Mouse (Mus musculus): ENCODE data around the gene Rab24. TPM values are rescaled to one million over a fixed set of nuclear protein-coding genes. Genes with fewer than 3 reads are reported as not detected.

Rab24 gene
- 54.3 TPM for polyA plus RNA-seq (2012; fragmentation: generic; extraction: Trizol)
- long read RNA-seq, experiment 1, transcript Rab24-201 (8 exons, 1,168 nt): major isoform, 82 of 121 reads
- long read RNA-seq, experiment 1, partial matches to known transcripts: 12 of 121 reads
- long read RNA-seq, experiment 1, other reads (novel, unspliced or antisense): 27 of 121 reads
- long read RNA-seq, experiment 2, transcript Rab24-201 (8 exons, 1,168 nt): major isoform, 41 of 67 reads
- long read RNA-seq, experiment 2, partial matches to known transcripts: 3 of 67 reads
- long read RNA-seq, experiment 2, other reads (novel, unspliced or antisense): 23 of 67 reads

- peaks cover 34% of the 10 kb centered on the region for H3K79me3 ChIP-seq (ENCODE audit: low read depth)
Measured at GRCm38 (mm10) chr13:55321434-55322129, at the start of gene Rab24. TSS of gene Rab24 (minus strand) at chr13:55321946.

DNA sequence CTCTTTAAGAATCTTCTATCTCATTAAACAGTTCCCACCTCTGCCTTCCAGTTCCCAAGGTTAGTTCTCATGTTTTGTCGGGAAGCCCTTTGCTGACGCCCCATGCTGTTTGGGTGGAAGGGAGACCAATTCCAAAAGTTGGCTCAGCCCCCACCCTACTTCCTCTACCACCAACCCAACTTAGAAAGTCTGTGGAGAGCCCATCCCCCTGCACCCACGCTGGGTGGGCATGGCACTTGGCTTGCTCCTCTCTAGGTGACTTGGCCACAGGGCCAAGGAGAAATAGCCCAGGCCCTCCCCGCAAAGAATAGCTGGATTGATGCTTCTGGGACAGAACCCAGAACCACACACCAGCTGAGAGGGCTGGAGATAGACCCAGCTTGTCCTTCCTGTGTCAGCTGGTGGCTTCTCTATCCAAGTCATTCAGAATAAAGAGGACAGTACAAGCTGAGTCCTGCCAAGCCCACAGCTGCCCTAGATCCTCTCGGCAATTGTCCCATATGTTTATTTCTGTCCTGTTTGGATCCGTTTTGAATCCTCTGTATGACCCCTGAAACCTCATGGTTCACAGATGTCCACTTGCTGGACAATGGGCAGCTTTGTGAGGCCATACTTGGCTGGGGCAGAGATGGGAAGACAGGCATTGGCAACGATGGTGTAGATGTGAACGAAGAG lies 49.4 kb upstream of the Rab24 start:
- H3K79me3 ChIP-seq (ENCODE audit: low read depth): no peaks in the 10 kb centered on the region
- H3K36me3 ChIP-seq (ENCODE audit: control insufficient read depth, insufficient read depth): no peaks in the 10 kb centered on the region
- H3ac ChIP-seq (ENCODE audit: control insufficient read depth, insufficient read length, low read depth): no peak overlapping the region

More at GRCm38 (mm10) chr13:55321434-55322129, at the start of gene Rab24:
- no peak for TF ChIP-seq MYOG (IDR thresholded peaks at IDR 0.05; ENCODE audit: control insufficient read depth, extremely low read depth, insufficient read length)
- no peak for TF ChIP-seq MAX (IDR thresholded peaks at IDR 0.05)
- peak; percentile 97 for TF ChIP-seq USF1 (IDR thresholded peaks at IDR 0.05; ENCODE audit: low read depth)
- Histone ChIP-seq H3K4me3 (ENCODE audit: insufficient read depth, poor library complexity, severe bottlenecking) (peak within 1 kb of the TSS; percentile 92), H3K27me3 (ENCODE audit: control insufficient read depth, insufficient read depth, insufficient read length) (no peaks in the 10 kb centered on the region), H3ac (ENCODE audit: control insufficient read depth, insufficient read length, low read depth) (peak within 1 kb of the TSS; percentile 92), H3K36me3 (ENCODE audit: control insufficient read depth, insufficient read depth) (peaks cover 49% of the 10 kb centered on the region), H3K79me2 (ENCODE audit: control insufficient read depth, insufficient read depth) (peaks cover 52% of the 10 kb centered on the region)

GRCm38 (mm10) chr13:55370234-55370633 lies 48.5 kb upstream of the Rab24 start:
- Histone ChIP-seq H3K79me2 (ENCODE audit: control insufficient read depth, insufficient read depth) (no peaks in the 10 kb centered on the region), H3K79me3 (ENCODE audit: low read depth) (no peaks in the 10 kb centered on the region), H3K36me3 (ENCODE audit: control insufficient read depth, insufficient read depth) (no peaks in the 10 kb centered on the region), H3K27me3 (ENCODE audit: control insufficient read depth, insufficient read depth, insufficient read length) (peaks cover 48% of the 10 kb centered on the region), H3ac (ENCODE audit: control insufficient read depth, insufficient read length, low read depth) (no peak overlapping the region), H3K4me3 (ENCODE audit: insufficient read depth, poor library complexity, severe bottlenecking) (no peak overlapping the region)
- TF ChIP-seq CTCF (IDR thresholded peaks at IDR 0.05; ENCODE audit: control insufficient read depth, insufficient read depth, insufficient read length) (no peak), FOSL1 (IDR thresholded peaks at IDR 0.05; ENCODE audit: insufficient read depth, low read length, poor library complexity, severe bottlenecking) (no peak), MYOG (IDR thresholded peaks at IDR 0.05; ENCODE audit: control insufficient read depth, extremely low read depth, insufficient read length) (no peak)

More for the DNA sequence above, 49.4 kb upstream of the Rab24 start:
- H3K4me3 ChIP-seq (ENCODE audit: insufficient read depth, poor library complexity, severe bottlenecking): no peak overlapping the region
- H3K27me3 ChIP-seq (ENCODE audit: control insufficient read depth, insufficient read depth, insufficient read length): peaks cover 50% of the 10 kb centered on the region
- no peaks in the 10 kb centered on the region for H3K79me2 ChIP-seq (ENCODE audit: control insufficient read depth, insufficient read depth)
- TF ChIP-seq MAX (IDR thresholded peaks at IDR 0.05) (no peak), FOSL1 (IDR thresholded peaks at IDR 0.05; ENCODE audit: insufficient read depth, low read length, poor library complexity, severe bottlenecking) (no peak), CEBPB (IDR thresholded peaks at IDR 0.05; ENCODE audit: low read depth) (no peak), MYOD1 (IDR thresholded peaks at IDR 0.05; ENCODE audit: control insufficient read depth, insufficient read length, low read depth) (no peak)

GRCm38 (mm10) chr13:55369531-55370114 lies 47.9 kb upstream of the Rab24 start, which contains the start of gene Rgs14:
TSS of gene Rgs14 (plus strand) at chr13:55369732.
- no peak within 1 kb of the TSS for H3K4me3 ChIP-seq (ENCODE audit: insufficient read depth, poor library complexity, severe bottlenecking)
- H3ac ChIP-seq (ENCODE audit: control insufficient read depth, insufficient read length, low read depth): no peak within 1 kb of the TSS
- H3K79me2 ChIP-seq (ENCODE audit: control insufficient read depth, insufficient read depth): no peaks in the 10 kb centered on the region
- peaks cover 46% of the 10 kb centered on the region for H3K27me3 ChIP-seq (ENCODE audit: control insufficient read depth, insufficient read depth, insufficient read length)
- no peaks in the 10 kb centered on the region for H3K36me3 ChIP-seq (ENCODE audit: control insufficient read depth, insufficient read depth)
- H3K79me3 ChIP-seq (ENCODE audit: low read depth): no peaks in the 10 kb centered on the region
- TF ChIP-seq CEBPB (IDR thresholded peaks at IDR 0.05; ENCODE audit: low read depth) (no peak), MYOG (IDR thresholded peaks at IDR 0.05; ENCODE audit: control insufficient read depth, extremely low read depth, insufficient read length) (no peak), FOSL1 (IDR thresholded peaks at IDR 0.05; ENCODE audit: insufficient read depth, low read length, poor library complexity, severe bottlenecking) (no peak), MAX (IDR thresholded peaks at IDR 0.05) (no peak), USF1 (IDR thresholded peaks at IDR 0.05; ENCODE audit: low read depth) (no peak), MYOD1 (IDR thresholded peaks at IDR 0.05; ENCODE audit: control insufficient read depth, insufficient read length, low read depth) (no peak), CTCF (IDR thresholded peaks at IDR 0.05; ENCODE audit: control insufficient read depth, insufficient read depth, insufficient read length) (no peak)

- Histone ChIP-seq H3K79me2 (ENCODE audit: control insufficient read depth, insufficient read depth) (no peaks in the 10 kb centered on the region), H3K36me3 (ENCODE audit: control insufficient read depth, insufficient read depth) (no peaks in the 10 kb centered on the region), H3K27me3 (ENCODE audit: control insufficient read depth, insufficient read depth, insufficient read length) (peaks cover 33% of the 10 kb centered on the region), H3K4me3 (ENCODE audit: insufficient read depth, poor library complexity, severe bottlenecking) (no peak overlapping the region), H3ac (ENCODE audit: control insufficient read depth, insufficient read length, low read depth) (no peak overlapping the region), H3K79me3 (ENCODE audit: low read depth) (no peaks in the 10 kb centered on the region)
- TF ChIP-seq MAX (IDR thresholded peaks at IDR 0.05) (no peak), MYOD1 (IDR thresholded peaks at IDR 0.05; ENCODE audit: control insufficient read depth, insufficient read length, low read depth) (no peak), CTCF (IDR thresholded peaks at IDR 0.05; ENCODE audit: control insufficient read depth, insufficient read depth, insufficient read length) (no peak), MYOG (IDR thresholded peaks at IDR 0.05; ENCODE audit: control insufficient read depth, extremely low read depth, insufficient read length) (no peak)
Measured at GRCm38 (mm10) chr13:55368401-55368800, 46.7 kb upstream of the Rab24 start.
